Mouse (Mus musculus) liver, embryonic 14.5 days (tissue): ENCODE results near the gene Lax1. TPM values are rescaled to one million over a fixed set of nuclear protein-coding genes. Genes with fewer than 3 reads are reported as not detected.
A peak's percentile ranks its signal among the peaks of the same experiment; 100 is the strongest.

Source experiments
- ATAC-seq: fragments of 200-750 bp; cut with Nextera tagmentation; 2 replicates; pipeline ENCODE4 v1.8.0; 2017; ENCODE audit warnings: moderate number of reproducible peaks, mild to moderate bottlenecking, moderate library complexity; ENCODE audit not compliant: insufficient read depth
- DNase-seq, 3 experiments: peaks; one replicate each; pipeline ENCODE4 v3.0.0-alpha.2; 2012 to 2013; ENCODE audit warnings: low read depth in 3 of 3, low spot score in 3 of 3
- H3K27ac ChIP-seq: fragments of 300-500 bp; sonication (generic); 2 replicates; pipeline ENCODE4 v1.5.1; 2014; ENCODE audit warnings: moderate library complexity, mild to moderate bottlenecking, control low read depth, inconsistent platforms
- H3K27me3 ChIP-seq: fragments of 300-500 bp; sonication (generic); 2 replicates; pipeline ENCODE4 v1.6.1; 2014; ENCODE audit warnings: mild to moderate bottlenecking, low read length, moderate library complexity; ENCODE audit not compliant: control insufficient read depth, insufficient read depth
- H3K36me3 ChIP-seq: fragments of 300-500 bp; sonication (generic); replicated peaks from 2 replicates; pipeline ENCODE4 v1.6.1; 2014; ENCODE audit warnings: low read depth; ENCODE audit not compliant: control insufficient read depth, insufficient read depth
- H3K4me1 ChIP-seq, 2 experiments: fragments of 200-500 bp in 1 of 2; fragments of 300-500 bp in 1 of 2; sonication (generic) in 1 of 2; replicated peaks; 2 replicates each; pipeline ENCODE4 v1.6.1; 2012 to 2014; ENCODE audit warnings: antibody characterized with exemption in 1 of 2, inconsistent platforms in 1 of 2, low read length in 1 of 2; ENCODE audit not compliant: control insufficient read depth in 2 of 2, insufficient read depth in 2 of 2
- H3K4me2 ChIP-seq: fragments of 300-500 bp; sonication (generic); 2 replicates; pipeline ENCODE4 v1.6.1; 2014; ENCODE audit warnings: low read depth, mild to moderate bottlenecking, control low read depth, moderate library complexity
- H3K4me3 ChIP-seq, 2 experiments: fragments of 200-500 bp in 1 of 2; fragments of 300-500 bp in 1 of 2; sonication (generic) in 1 of 2; 2 replicates each; pipeline ENCODE4 v1.5.1; 2012 to 2014; ENCODE audit warnings: low read depth in 2 of 2, low read length in 2 of 2, mild to moderate bottlenecking in 2 of 2, control low read depth in 1 of 2, inconsistent platforms in 1 of 2, moderate library complexity in 1 of 2; ENCODE audit not compliant: insufficient read depth in 1 of 2
- H3K9ac ChIP-seq: fragments of 300-500 bp; sonication (generic); replicated peaks from 2 replicates; pipeline ENCODE4 v1.6.1; 2014; ENCODE audit warnings: mild to moderate bottlenecking, control low read depth, moderate library complexity
- H3K9me3 ChIP-seq: fragments of 300-500 bp; sonication (generic); 2 replicates; pipeline ENCODE4 v1.6.1; 2016; ENCODE audit warnings: low read length, mixed read lengths; ENCODE audit not compliant: control insufficient read depth
- CTCF ChIP-seq: IDR thresholded peaks from 2 replicates; pipeline ENCODE4 v1.5.1; 2016; ENCODE audit warnings: antibody characterized with exemption, low read depth, control low read depth
- EP300 ChIP-seq: IDR thresholded peaks from 2 replicates; pipeline ENCODE4 v1.6.1; 2016; ENCODE audit warnings: antibody characterized with exemption, low read depth
- WGBS: fragments of 180-500 bp; shearing (Covaris S2); extraction: QIAGEN DNeasy Blood & Tissue Kit; methylation state at CpG from one replicate; pipeline ENCODE4 v1.1.7; 2014; ENCODE audit not compliant: insufficient replicate concordance; 5-methylcytosine and 5-hydroxymethylcytosine counted together
- polyA plus RNA-seq, 2 experiments: library from polyadenylated mRNA; depleted of rRNA in 1 of 2; stranded (reverse) in 1 of 2; unstranded in 1 of 2; fragments of >200 nt; fragmentation: Nextera tagmentation in 1 of 2; extraction: Ambion mirVana in 1 of 2; gene quantifications; 2 replicates each; pipeline versions ENCODE4 v1.2.1 to v1.2.3; 2012 to 2014

Lax1 gene
- polyA plus RNA-seq, 2 experiments: 0.55 to 1.1 TPM

DNA sequence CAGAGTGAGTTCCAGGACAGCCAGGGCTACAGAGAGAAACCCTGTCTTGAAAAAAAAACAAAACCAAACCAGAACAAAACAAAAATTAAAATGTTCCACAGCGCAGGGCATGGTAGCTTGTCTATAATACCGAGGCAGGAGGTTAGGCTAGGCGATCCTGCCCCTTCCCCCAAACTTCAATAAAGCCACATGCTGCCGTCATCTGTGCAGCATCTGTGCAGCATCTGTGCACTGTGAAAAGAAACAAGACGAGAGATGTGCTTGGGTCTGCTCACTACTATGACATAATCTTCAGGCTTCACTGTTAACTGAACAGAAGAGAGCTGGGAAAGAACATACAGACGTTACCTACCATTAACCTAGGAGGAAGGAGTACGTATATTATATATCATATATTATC is 30.4 kb upstream of the Lax1 start:
- TF ChIP-seq EP300 (no peak), CTCF (no peak)
- Histone ChIP-seq H3K4me3 (no peak overlapping the region), H3K27ac (no peak overlapping the region), H3K4me1 (no peaks in the 10 kb centered on the region), H3K27me3 (no peaks in the 10 kb centered on the region), H3K9me3 (no peaks in the 10 kb centered on the region), H3K36me3 (peaks cover 87% of the 10 kb centered on the region), H3K9ac (no peak overlapping the region), H3K4me2 (no peak overlapping the region)
- ATAC-seq (no peak), DNase-seq (no peak)
- WGBS: 93% methylated on average over 7 of the region's 7 CpGs

- no peaks in the 10 kb centered on the region for H3K27me3 ChIP-seq
- no peak for DNase-seq
- no peak overlapping the region for H3K9ac ChIP-seq
- TF ChIP-seq EP300 (no peak), CTCF (no peak)
- 95% methylated on average over 8 of the region's 8 CpGs for WGBS
- no peak overlapping the region for H3K27ac ChIP-seq
- no peak overlapping the region for H3K4me2 ChIP-seq
- peaks cover 87% of the 10 kb centered on the region for H3K36me3 ChIP-seq
- no peaks in the 10 kb centered on the region for H3K9me3 ChIP-seq
- H3K4me3 ChIP-seq: no peak overlapping the region
- no peaks in the 10 kb centered on the region for H3K4me1 ChIP-seq
- no peak for ATAC-seq
These were observed 28.9 kb upstream of the Lax1 start for GRCm38 (mm10) chr1:133718786-133719185.

GRCm38 (mm10) chr1:133718296-133718695 is 28.4 kb upstream of the Lax1 start:
- Histone ChIP-seq H3K4me2 (no peak overlapping the region), H3K4me1 (0 out of 4 replicates have a peak, but pooled peaks cover 0 to 1% of the 10 kb centered on the region in 2 experiments), H3K9me3 (no peaks in the 10 kb centered on the region), H3K27me3 (no peaks in the 10 kb centered on the region), H3K4me3 (no peak overlapping the region), H3K36me3 (peaks cover 90% of the 10 kb centered on the region), H3K9ac (no peak overlapping the region), H3K27ac (no peak overlapping the region)
- no peak for DNase-seq
- WGBS: 85% methylated on average over 3 of the region's 3 CpGs
- no peak for ATAC-seq
- TF ChIP-seq CTCF (no peak), EP300 (no peak)

GRCm38 (mm10) chr1:133716464-133716863 is 26.6 kb upstream of the Lax1 start:
- H3K27me3 ChIP-seq: no peaks in the 10 kb centered on the region
- DNase-seq: peak in 2 of 3 experiments; percentile 13 to 32
- no peak overlapping the region for H3K27ac ChIP-seq
- WGBS: 25% methylated on average over 7 of the region's 7 CpGs
- H3K4me2 ChIP-seq: no peak overlapping the region
- H3K4me1 ChIP-seq: peaks cover 0 to 12% of the 10 kb centered on the region in 2 experiments; a peak in 2 of 4 replicates
- no peak overlapping the region for H3K9ac ChIP-seq
- no peaks in the 10 kb centered on the region for H3K9me3 ChIP-seq
- no peak overlapping the region for H3K4me3 ChIP-seq
- TF ChIP-seq CTCF (peak; percentile 90), EP300 (no peak)
- ATAC-seq: peak; percentile 11; the same call in 1 of the 2 replicates
- peaks cover 97% of the 10 kb centered on the region for H3K36me3 ChIP-seq

DNA sequence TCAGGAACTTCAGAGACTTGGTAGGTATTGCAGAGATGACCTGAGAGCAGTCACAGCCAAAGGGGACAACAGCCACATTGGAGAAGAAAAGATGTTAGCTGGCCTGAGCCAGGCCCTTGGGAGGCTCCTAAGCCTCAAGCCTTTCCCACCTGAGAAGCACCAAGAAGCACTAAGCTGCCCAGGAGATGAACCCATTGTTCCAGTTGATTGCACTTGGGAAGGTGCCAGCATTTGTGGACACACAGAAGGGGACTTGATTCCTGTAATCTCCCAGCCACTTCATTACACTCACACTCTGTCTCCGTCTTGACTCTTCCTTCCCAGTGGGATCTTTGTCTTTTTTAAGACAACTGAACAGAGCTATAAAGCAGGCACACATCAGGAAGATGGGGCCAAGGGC is 25.3 kb upstream of the Lax1 start:
- no peak overlapping the region for H3K4me3 ChIP-seq
- ATAC-seq (no peak), DNase-seq (no peak)
- no peak overlapping the region for H3K27ac ChIP-seq
- no peak for TF ChIP-seq EP300
- TF ChIP-seq CTCF: no peak
- WGBS: 88% methylated on average over 1 of the region's 1 CpGs
- no peak overlapping the region for H3K4me2 ChIP-seq
- H3K36me3 ChIP-seq: peaks cover 97% of the 10 kb centered on the region
- no peak overlapping the region for H3K9ac ChIP-seq
- peaks cover 0 to 18% of the 10 kb centered on the region in 2 experiments; a peak in 2 of 4 replicates for H3K4me1 ChIP-seq
- H3K9me3 ChIP-seq: no peaks in the 10 kb centered on the region
- no peaks in the 10 kb centered on the region for H3K27me3 ChIP-seq
